ENCODE assay signal across 21 mouse cellular contexts in the genomic region with DNA sequence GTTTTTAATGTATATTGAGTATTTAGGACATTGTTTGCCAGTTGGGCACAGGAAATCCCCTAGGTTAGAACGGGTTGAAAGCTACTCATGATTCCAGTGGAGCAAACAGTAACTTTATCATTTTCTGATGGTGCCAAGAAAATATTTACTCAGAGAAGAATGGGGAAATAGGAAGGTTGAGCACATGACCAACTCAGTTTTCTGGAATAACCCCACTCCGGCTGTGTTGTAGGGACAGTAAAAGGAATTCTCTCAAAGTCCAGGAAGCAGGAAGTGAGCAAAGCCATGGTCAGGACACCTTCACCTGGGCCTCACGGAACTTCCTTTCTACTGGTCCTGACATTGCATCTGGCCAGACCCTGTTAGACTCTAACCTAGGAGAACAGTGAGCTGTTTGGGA.
"Had no signal": no experiment of that assay in that cellular context is flagged by ENCODE, and none has a peak within 500 bp of the region (broad histone marks: within the 10 kb centered on the region; RNA-seq: fewer than 3 reads in every experiment).

No protein-coding gene starts in this region.

- DNase-seq: kidney, adult 11 months; kidney, adult 8-10 months; kidney, postnatal 14 days; kidney, postnatal 4 days; layer of hippocampus, postnatal 36 days; lung, adult 18-20 months; lung, postnatal 10 days; lung, postnatal 36 days; thymus, adult 2 months; thymus, postnatal 25 days had no signal

- H3K9me3 ChIP-seq: kidney, embryonic 15.5 days; liver, embryonic 12.5 days; liver, embryonic 15.5 days; lung, embryonic 15.5 days; megakaryocyte, embryonic 14.5 days; midbrain, embryonic 10.5 days; midbrain, embryonic 13.5 days; neural tube, embryonic 13.5 days had no signal

- H3K27ac ChIP-seq: kidney, embryonic 15.5 days; left cerebral cortex, adult 2 months; liver, embryonic 12.5 days; liver, embryonic 15.5 days; lung, embryonic 15.5 days; midbrain, embryonic 10.5 days; midbrain, embryonic 13.5 days; neural tube, embryonic 13.5 days had no signal

- H3K36me3 ChIP-seq: kidney, embryonic 15.5 days; liver, embryonic 12.5 days; liver, embryonic 15.5 days; lung, embryonic 15.5 days; midbrain, embryonic 10.5 days; midbrain, embryonic 13.5 days; neural tube, embryonic 13.5 days had no signal

- H3K27me3 ChIP-seq: kidney, embryonic 15.5 days; liver, embryonic 12.5 days; liver, embryonic 15.5 days; lung, embryonic 15.5 days; megakaryocyte, embryonic 14.5 days; midbrain, embryonic 13.5 days; neural tube, embryonic 13.5 days had no signal

- ATAC-seq: liver, embryonic 12.5 days; midbrain, embryonic 13.5 days; midbrain, embryonic 16.5 days had no signal

- H3K4me3 ChIP-seq: kidney, embryonic 15.5 days; left cerebral cortex, adult 2 months; liver, embryonic 12.5 days; liver, embryonic 15.5 days; lung, embryonic 15.5 days; megakaryocyte, embryonic 14.5 days; midbrain, embryonic 10.5 days; midbrain, embryonic 13.5 days; myocyte; neural tube, embryonic 13.5 days had no signal

- H3K4me2 ChIP-seq: kidney, embryonic 15.5 days; liver, embryonic 12.5 days; liver, embryonic 15.5 days; lung, embryonic 15.5 days; midbrain, embryonic 13.5 days; neural tube, embryonic 13.5 days had no signal

- H3K9ac ChIP-seq: kidney, embryonic 15.5 days; liver, embryonic 12.5 days; liver, embryonic 15.5 days; lung, embryonic 15.5 days; midbrain, embryonic 13.5 days; neural tube, embryonic 13.5 days had no signal

- H3K4me1 ChIP-seq: kidney, embryonic 15.5 days; lung, embryonic 15.5 days; megakaryocyte, embryonic 14.5 days; neural tube, embryonic 13.5 days had no signal
